Mouse (Mus musculus): ENCODE measurements around the gene Prr5.

The Prr5 gene

GRCm38 (mm10) chr15:84657384-84658064 is 11.9 kb upstream of the Prr5 start:
- DNase-seq (ENCODE audit: low spot score), result no peak

GRCm38 (mm10) chr15:84658655-84659054 is 10.8 kb upstream of the Prr5 start:
- no peak for DNase-seq (ENCODE audit: low spot score)

GRCm38 (mm10) chr15:84659856-84660255 is 9.6 kb upstream of the Prr5 start:
- no peak for DNase-seq (ENCODE audit: low spot score)

- DNase-seq (ENCODE audit: low spot score), result no peak
These were observed 8.1 kb upstream of the Prr5 start for GRCm38 (mm10) chr15:84661274-84661673.

- peak; percentile 86 for DNase-seq (ENCODE audit: low spot score)
These were observed 6.3 kb upstream of the Prr5 start for GRCm38 (mm10) chr15:84662952-84663684.

- DNase-seq (ENCODE audit: low spot score), result no peak
These were observed 5.7 kb upstream of the Prr5 start for GRCm38 (mm10) chr15:84663685-84664060.

GRCm38 (mm10) chr15:84664542-84665460 is 4.6 kb upstream of the Prr5 start:
- no peak for DNase-seq (ENCODE audit: low spot score)

GRCm38 (mm10) chr15:84665662-84666061 is 3.8 kb upstream of the Prr5 start:
- no peak for DNase-seq (ENCODE audit: low spot score)

GRCm38 (mm10) chr15:84666065-84666464 is 3.4 kb upstream of the Prr5 start:
- no peak for DNase-seq (ENCODE audit: low spot score)

- DNase-seq (ENCODE audit: low spot score), result no peak
These were observed 1.8 kb upstream of the Prr5 start for GRCm38 (mm10) chr15:84667601-84668000.

- no peak for DNase-seq (ENCODE audit: low spot score)
These were observed 594 bp downstream of the Prr5 start for GRCm38 (mm10) chr15:84669771-84670656.

- DNase-seq (ENCODE audit: low spot score), result no peak
These were observed 1.2 kb downstream of the Prr5 start for GRCm38 (mm10) chr15:84670657-84671055.

GRCm38 (mm10) chr15:84671401-84672307 is 2.2 kb downstream of the Prr5 start:
- peak; percentile 64 for DNase-seq (ENCODE audit: low spot score)

- no peak for DNase-seq (ENCODE audit: low spot score)
These were observed 2.8 kb downstream of the Prr5 start for GRCm38 (mm10) chr15:84672308-84672615.

GRCm38 (mm10) chr15:84672616-84673015 is 3.2 kb downstream of the Prr5 start:
- no peak for DNase-seq (ENCODE audit: low spot score)

GRCm38 (mm10) chr15:84674329-84675067 is 5.1 kb downstream of the Prr5 start:
- DNase-seq (ENCODE audit: low spot score), result peak; percentile 39

GRCm38 (mm10) chr15:84675317-84675716 is 5.9 kb downstream of the Prr5 start:
- DNase-seq (ENCODE audit: low spot score), result no peak

- DNase-seq (ENCODE audit: low spot score), result no peak
These were observed 8.5 kb downstream of the Prr5 start for GRCm38 (mm10) chr15:84677943-84678342.

- DNase-seq (ENCODE audit: low spot score), result no peak
These were observed 9.7 kb downstream of the Prr5 start for GRCm38 (mm10) chr15:84679090-84679489.

- no peak for DNase-seq (ENCODE audit: low spot score)
These were observed 10.4 kb downstream of the Prr5 start for GRCm38 (mm10) chr15:84679794-84680193.
